Mouse (Mus musculus) embryonic facial prominence, embryonic 12.5 days (tissue): ENCODE results near the gene Fah. TPM values are rescaled to one million over a fixed set of nuclear protein-coding genes. Genes with fewer than 3 reads are reported as not detected.

ENCODE experiments used
- ATAC-seq: fragments of 200-750 bp; cut with Nextera tagmentation; 2 replicates; pipeline ENCODE4 v1.8.0; 2017; ENCODE audit not compliant: insufficient number of reproducible peaks, insufficient read depth, low FRiP score, low TSS enrichment
- H3K27ac ChIP-seq: fragments of 300-500 bp; sonication (generic); 2 replicates; pipeline ENCODE4 v1.5.1; 2016; ENCODE audit warnings: mild to moderate bottlenecking
- H3K27me3 ChIP-seq: fragments of 300-500 bp; sonication (generic); 2 replicates; pipeline ENCODE4 v1.6.1; 2016; ENCODE audit warnings: mild to moderate bottlenecking, moderate library complexity
- H3K36me3 ChIP-seq: fragments of 300-500 bp; sonication (generic); 2 replicates; pipeline ENCODE4 v1.6.1; 2016; ENCODE audit warnings: mild to moderate bottlenecking
- H3K4me1 ChIP-seq: fragments of 300-500 bp; sonication (generic); 2 replicates; pipeline ENCODE4 v1.6.1; 2016
- H3K4me2 ChIP-seq: fragments of 300-500 bp; sonication (generic); replicated peaks from 2 replicates; pipeline ENCODE4 v1.6.1; 2016; ENCODE audit warnings: mild to moderate bottlenecking, moderate library complexity
- H3K4me3 ChIP-seq: fragments of 300-500 bp; sonication (generic); 2 replicates; pipeline ENCODE4 v1.5.1; 2016; ENCODE audit warnings: mild to moderate bottlenecking
- H3K9ac ChIP-seq: fragments of 300-500 bp; sonication (generic); 2 replicates; pipeline ENCODE4 v1.6.1; 2016; ENCODE audit warnings: mild to moderate bottlenecking, moderate library complexity
- H3K9me3 ChIP-seq: fragments of 300-500 bp; sonication (generic); 2 replicates; pipeline ENCODE4 v1.6.1; 2016; ENCODE audit warnings: mild to moderate bottlenecking, moderate library complexity
- WGBS: fragments of 180-500 bp; shearing (Covaris S2); methylation state at CpG from one replicate; pipeline ENCODE4 v1.1.7; 2016; 5-methylcytosine and 5-hydroxymethylcytosine counted together
- polyA plus RNA-seq: library from polyadenylated mRNA; unstranded; fragments of >200 nt; fragmentation: Nextera tagmentation; extraction: Ambion mirVana; gene quantifications from 2 replicates; pipeline ENCODE4 v1.2.1, GENCODE M21; 2016

Fah gene
- polyA plus RNA-seq, 1 experiment from 2014 or later: 3.3 TPM

DNA sequence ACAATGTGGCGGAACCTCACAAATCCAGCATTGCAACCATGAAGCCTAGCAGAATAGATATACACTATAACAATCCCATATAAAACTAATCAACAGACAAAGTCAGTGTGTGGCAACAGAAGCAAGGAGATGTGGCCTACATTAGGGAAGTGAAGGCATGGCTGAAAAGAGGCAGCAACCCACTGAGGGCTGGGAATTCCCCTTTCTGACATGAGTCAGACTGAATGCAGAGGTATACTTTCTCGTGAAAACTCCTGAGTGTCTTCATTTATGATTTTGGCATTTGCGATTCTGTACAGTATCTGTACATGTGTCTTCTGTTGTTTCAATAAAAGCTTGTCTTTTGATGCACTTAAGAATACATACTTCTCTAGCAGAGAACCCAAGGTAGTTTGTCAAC, 15.2 kb downstream of the Fah start:
- WGBS: 86% methylated on average over 3 of the region's 3 CpGs
- no peaks in the 10 kb centered on the region for H3K4me1 ChIP-seq
- no peaks in the 10 kb centered on the region for H3K9me3 ChIP-seq
- no peaks in the 10 kb centered on the region for H3K36me3 ChIP-seq
- no peak overlapping the region for H3K4me2 ChIP-seq
- no peak for ATAC-seq
- no peaks in the 10 kb centered on the region for H3K27me3 ChIP-seq
- no peak overlapping the region for H3K27ac ChIP-seq
- no peak overlapping the region for H3K9ac ChIP-seq
- no peak overlapping the region for H3K4me3 ChIP-seq

GRCm38 (mm10) chr7:84590622-84591021, 15.9 kb downstream of the Fah start:
- no peak overlapping the region for H3K9ac ChIP-seq
- no peak overlapping the region for H3K4me2 ChIP-seq
- no peaks in the 10 kb centered on the region for H3K27me3 ChIP-seq
- H3K27ac ChIP-seq: no peak overlapping the region
- ATAC-seq: no peak
- no peak overlapping the region for H3K4me3 ChIP-seq
- WGBS: 92% methylated on average over 2 of the region's 2 CpGs
- H3K36me3 ChIP-seq: no peaks in the 10 kb centered on the region
- H3K4me1 ChIP-seq: no peaks in the 10 kb centered on the region
- H3K9me3 ChIP-seq: no peaks in the 10 kb centered on the region

GRCm38 (mm10) chr7:84587101-84587783, 19.3 kb downstream of the Fah start:
- H3K27me3 ChIP-seq: no peaks in the 10 kb centered on the region
- H3K27ac ChIP-seq: no peak overlapping the region
- no peak overlapping the region for H3K9ac ChIP-seq
- H3K4me3 ChIP-seq: no peak overlapping the region
- ATAC-seq: no peak
- no peaks in the 10 kb centered on the region for H3K4me1 ChIP-seq
- 88% methylated on average over 5 of the region's 5 CpGs for WGBS
- H3K4me2 ChIP-seq: no peak overlapping the region
- H3K9me3 ChIP-seq: no peaks in the 10 kb centered on the region
- no peaks in the 10 kb centered on the region for H3K36me3 ChIP-seq

GRCm38 (mm10) chr7:84586360-84587100, 20.0 kb downstream of the Fah start:
- Histone ChIP-seq H3K9me3 (no peaks in the 10 kb centered on the region), H3K27me3 (no peaks in the 10 kb centered on the region), H3K4me1 (no peaks in the 10 kb centered on the region), H3K36me3 (no peaks in the 10 kb centered on the region), H3K9ac (no peak overlapping the region), H3K27ac (no peak overlapping the region), H3K4me2 (no peak overlapping the region), H3K4me3 (no peak overlapping the region)
- ATAC-seq: no peak
- WGBS: 59% methylated on average over 3 of the region's 3 CpGs

GRCm38 (mm10) chr7:84585086-84585485, 21.4 kb downstream of the Fah start:
- H3K36me3 ChIP-seq: no peaks in the 10 kb centered on the region
- H3K27ac ChIP-seq: no peak overlapping the region
- WGBS: 91% methylated on average over 4 of the region's 4 CpGs

DNA sequence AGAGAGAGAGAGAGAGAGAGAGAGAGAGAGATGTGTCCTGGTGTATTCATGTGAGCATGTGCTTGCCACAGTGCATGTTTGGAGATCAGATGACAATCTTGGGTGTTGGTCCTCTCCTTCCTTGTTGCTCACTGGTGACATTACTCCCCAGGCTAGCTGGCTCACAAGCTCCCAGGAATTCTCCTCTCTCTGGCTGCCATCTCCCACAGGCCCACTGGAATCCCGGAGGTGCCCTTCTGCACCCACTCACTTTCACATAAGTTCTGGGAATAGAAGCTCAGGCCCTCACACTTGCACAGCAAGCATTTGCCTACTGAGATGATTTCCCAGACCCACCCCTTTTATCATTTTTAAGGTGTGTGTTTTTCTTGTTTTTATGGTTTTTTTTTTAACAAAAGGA, 26.8 kb downstream of the Fah start:
- H3K4me3 ChIP-seq: no peak overlapping the region
- WGBS: 85% methylated on average over 1 of the region's 1 CpGs
- ATAC-seq: no peak
- no peaks in the 10 kb centered on the region for H3K4me1 ChIP-seq
- H3K9me3 ChIP-seq: no peaks in the 10 kb centered on the region
- no peaks in the 10 kb centered on the region for H3K36me3 ChIP-seq
- no peaks in the 10 kb centered on the region for H3K27me3 ChIP-seq
- H3K9ac ChIP-seq: no peak overlapping the region
- no peak overlapping the region for H3K4me2 ChIP-seq
- no peak overlapping the region for H3K27ac ChIP-seq

More at GRCm38 (mm10) chr7:84585086-84585485, 21.4 kb downstream of the Fah start:
- Histone ChIP-seq H3K9me3 (no peaks in the 10 kb centered on the region), H3K4me3 (no peak overlapping the region), H3K4me1 (no peaks in the 10 kb centered on the region), H3K4me2 (no peak overlapping the region), H3K27me3 (no peaks in the 10 kb centered on the region), H3K9ac (no peak overlapping the region)
- no peak for ATAC-seq

GRCm38 (mm10) chr7:84578841-84579240, 27.7 kb downstream of the Fah start:
- Histone ChIP-seq H3K36me3 (no peaks in the 10 kb centered on the region), H3K9ac (no peak overlapping the region), H3K4me3 (no peak overlapping the region), H3K4me2 (no peak overlapping the region), H3K27me3 (no peaks in the 10 kb centered on the region), H3K9me3 (no peaks in the 10 kb centered on the region), H3K27ac (no peak overlapping the region), H3K4me1 (no peaks in the 10 kb centered on the region)
- 80% methylated on average over 1 of the region's 1 CpGs for WGBS
- no peak for ATAC-seq

GRCm38 (mm10) chr7:84577034-84577433, 29.5 kb downstream of the Fah start:
- Histone ChIP-seq H3K4me1 (no peaks in the 10 kb centered on the region), H3K4me3 (no peak overlapping the region), H3K36me3 (no peaks in the 10 kb centered on the region), H3K9ac (no peak overlapping the region), H3K27ac (no peak overlapping the region), H3K9me3 (no peaks in the 10 kb centered on the region), H3K4me2 (no peak overlapping the region), H3K27me3 (no peaks in the 10 kb centered on the region)
- no peak for ATAC-seq
- WGBS: 81% methylated on average over 2 of the region's 2 CpGs

DNA sequence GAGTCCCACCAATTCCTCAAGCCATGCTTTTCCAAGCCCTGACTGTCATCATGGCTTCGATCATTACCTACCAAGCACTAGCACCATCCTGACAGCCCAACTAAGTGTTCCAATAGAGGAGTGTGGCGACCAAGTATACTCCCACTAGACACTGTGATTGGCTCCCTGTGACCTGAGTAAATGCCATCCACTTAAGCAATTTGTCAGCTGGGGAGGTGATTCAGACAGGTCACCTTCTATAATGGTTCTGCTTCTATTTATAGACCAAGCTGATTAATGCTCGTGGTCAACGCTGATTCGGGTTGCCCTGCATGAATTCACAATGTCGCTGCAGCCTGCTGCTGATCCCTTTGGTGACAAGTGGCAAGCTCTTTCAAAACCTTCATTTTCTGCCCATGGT, 40.3 kb downstream of the Fah start:
- Histone ChIP-seq H3K27ac (no peak overlapping the region), H3K4me3 (no peak overlapping the region), H3K27me3 (no peaks in the 10 kb centered on the region), H3K36me3 (no peaks in the 10 kb centered on the region), H3K4me2 (no peak overlapping the region), H3K9ac (no peak overlapping the region), H3K9me3 (no peaks in the 10 kb centered on the region), H3K4me1 (no peaks in the 10 kb centered on the region)
- no peak for ATAC-seq
- 61% methylated on average over 6 of the region's 6 CpGs for WGBS

- H3K27ac ChIP-seq: no peak overlapping the region
- no peak overlapping the region for H3K4me2 ChIP-seq
- ATAC-seq: no peak
- H3K27me3 ChIP-seq: no peaks in the 10 kb centered on the region
- no peaks in the 10 kb centered on the region for H3K36me3 ChIP-seq
- no peaks in the 10 kb centered on the region for H3K9me3 ChIP-seq
- no peak overlapping the region for H3K9ac ChIP-seq
- H3K4me1 ChIP-seq: no peaks in the 10 kb centered on the region
- no peak overlapping the region for H3K4me3 ChIP-seq
- 81% methylated on average over 3 of the region's 3 CpGs for WGBS
These were observed 42.3 kb downstream of the Fah start for GRCm38 (mm10) chr7:84564236-84564635.

- WGBS: 93% methylated on average over 1 of the region's 1 CpGs
- Histone ChIP-seq H3K9ac (no peak overlapping the region), H3K27me3 (no peaks in the 10 kb centered on the region), H3K4me3 (no peak overlapping the region), H3K36me3 (no peaks in the 10 kb centered on the region), H3K9me3 (no peaks in the 10 kb centered on the region), H3K4me2 (no peak overlapping the region), H3K27ac (no peak overlapping the region), H3K4me1 (no peaks in the 10 kb centered on the region)
- ATAC-seq: no peak
These were observed 46.0 kb downstream of the Fah start for GRCm38 (mm10) chr7:84560500-84560899.

DNA sequence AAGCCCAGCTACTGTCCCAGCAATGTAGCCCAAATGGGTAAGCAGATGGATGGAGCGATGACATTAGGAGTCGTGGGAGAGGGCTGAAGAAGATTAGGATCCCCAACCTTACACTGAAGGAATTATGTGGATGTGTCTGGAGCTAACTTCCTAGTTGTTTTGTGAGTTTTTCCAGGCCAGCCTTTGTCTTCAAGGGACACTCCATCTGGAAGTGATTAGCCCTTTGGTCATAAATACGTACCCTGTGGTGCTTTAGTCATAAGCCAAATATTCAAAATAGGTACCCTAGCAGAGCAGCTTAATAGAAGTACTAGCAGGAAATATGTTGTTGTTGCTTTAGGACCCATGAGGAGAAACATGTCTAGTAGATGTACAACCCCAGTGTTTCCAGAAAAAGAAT, 49.2 kb downstream of the Fah start:
- Histone ChIP-seq H3K9me3 (no peaks in the 10 kb centered on the region), H3K4me1 (no peaks in the 10 kb centered on the region), H3K9ac (no peak overlapping the region), H3K27me3 (no peaks in the 10 kb centered on the region), H3K27ac (no peak overlapping the region), H3K4me3 (no peak overlapping the region), H3K36me3 (no peaks in the 10 kb centered on the region), H3K4me2 (no peak overlapping the region)
- ATAC-seq: no peak
- WGBS: 49% methylated on average over 3 of the region's 3 CpGs
